Mouse (Mus musculus) intestine, embryonic 15.5 days (tissue): ENCODE results near the gene Dhfr. TPM values are rescaled to one million over a fixed set of nuclear protein-coding genes. Genes with fewer than 3 reads are reported as not detected.
"Not testable (repeated sequence)": the region's sequence is repeated elsewhere in the genome, so short reads cannot be mapped to it uniquely, and the experiment has no call there.

ENCODE experiments used
- ATAC-seq: fragments of 200-750 bp; cut with Nextera tagmentation; 2 replicates; pipeline ENCODE4 v1.8.0; 2017; ENCODE audit warnings: moderate TSS enrichment, moderate library complexity
- H3K27ac ChIP-seq: fragments of 300-500 bp; sonication (generic); 2 replicates; pipeline ENCODE4 v1.5.1; 2015; ENCODE audit warnings: mild to moderate bottlenecking, inconsistent platforms
- H3K27me3 ChIP-seq: fragments of 300-500 bp; sonication (generic); replicated peaks from 2 replicates; pipeline ENCODE4 v1.6.1; 2015; ENCODE audit warnings: inconsistent platforms
- H3K36me3 ChIP-seq: fragments of 300-500 bp; sonication (generic); 2 replicates; pipeline ENCODE4 v1.6.1; 2015; ENCODE audit warnings: inconsistent platforms
- H3K4me1 ChIP-seq: fragments of 300-500 bp; sonication (generic); replicated peaks from 2 replicates; pipeline ENCODE4 v1.6.1; 2015; ENCODE audit warnings: inconsistent platforms
- H3K4me2 ChIP-seq: fragments of 300-500 bp; sonication (generic); replicated peaks from 2 replicates; pipeline ENCODE4 v1.6.1; 2015; ENCODE audit warnings: mild to moderate bottlenecking, inconsistent platforms
- H3K4me3 ChIP-seq: fragments of 300-500 bp; sonication (generic); replicated peaks from 2 replicates; pipeline ENCODE4 v1.5.1; 2015; ENCODE audit warnings: inconsistent platforms
- H3K9ac ChIP-seq: fragments of 300-500 bp; sonication (generic); 2 replicates; pipeline ENCODE4 v1.6.1; 2015; ENCODE audit warnings: inconsistent platforms
- H3K9me3 ChIP-seq: fragments of 300-500 bp; sonication (generic); 2 replicates; pipeline ENCODE4 v1.6.1; 2016; ENCODE audit warnings: inconsistent platforms
- WGBS: fragments of 180-500 bp; shearing (Covaris S2); methylation state at CpG from one replicate; pipeline ENCODE4 v1.1.7; 2015; 5-methylcytosine and 5-hydroxymethylcytosine counted together
- polyA plus RNA-seq: library from polyadenylated mRNA; unstranded; fragments of >200 nt; fragmentation: Nextera tagmentation; extraction: Ambion mirVana; gene quantifications from 2 replicates; pipeline ENCODE4 v1.2.1, GENCODE M21; 2015

The Dhfr gene
- polyA plus RNA-seq, 1 experiment from 2014 or later, result 20.0 TPM

DNA sequence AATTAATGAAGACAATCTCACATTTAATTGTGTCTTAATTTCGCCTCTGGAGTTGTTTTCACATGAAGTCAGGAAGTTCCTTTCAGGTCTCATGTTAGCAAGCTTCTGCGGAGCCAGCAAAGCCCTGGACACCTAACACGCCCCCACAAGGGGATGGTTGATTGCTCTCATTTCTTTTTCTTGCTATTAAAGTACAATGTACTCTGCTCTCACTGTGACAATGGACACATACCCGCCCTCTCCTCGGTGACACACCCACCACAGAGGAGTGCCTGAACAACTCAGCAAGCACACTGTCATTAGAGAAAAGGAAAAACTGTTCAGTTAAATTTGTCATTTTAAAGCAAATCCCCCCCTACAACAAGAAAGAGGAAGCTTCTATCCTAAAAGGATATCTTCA, 8.2 kb upstream of the Dhfr start:
- Histone ChIP-seq H3K27ac (no peak overlapping the region), H3K4me1 (no peaks in the 10 kb centered on the region), H3K9me3 (no peaks in the 10 kb centered on the region), H3K4me3 (no peak overlapping the region), H3K9ac (no peak overlapping the region), H3K27me3 (no peaks in the 10 kb centered on the region), H3K4me2 (no peak overlapping the region), H3K36me3 (peaks cover 12% of the 10 kb centered on the region)
- WGBS, result 83% methylated on average over 5 of the region's 5 CpGs
- no peak for ATAC-seq

DNA sequence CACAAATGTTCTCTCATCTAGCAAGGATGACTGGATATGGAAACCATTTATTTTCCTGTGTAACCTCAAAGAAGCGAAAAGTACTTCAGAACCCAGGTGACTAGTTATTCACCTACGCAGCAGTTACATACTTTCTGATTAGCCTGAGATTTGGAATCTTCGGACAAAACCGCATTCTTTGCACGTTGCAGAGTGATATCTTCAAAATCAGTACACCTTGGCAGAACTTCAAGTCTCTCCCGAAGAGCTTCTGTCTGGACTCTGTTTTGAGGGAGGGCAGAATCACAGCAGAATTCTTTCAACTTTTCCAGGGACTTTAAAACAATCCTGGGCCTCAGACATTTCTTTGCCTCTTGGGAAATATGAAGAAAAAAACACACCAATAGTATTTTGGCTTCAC, 3.4 kb upstream of the Dhfr start:
- no peak for ATAC-seq
- Histone ChIP-seq H3K4me2 (no peak overlapping the region), H3K4me1 (peaks cover 3% of the 10 kb centered on the region; the same call in 1 of the 2 replicates), H3K4me3 (no peak overlapping the region), H3K9ac (no peak overlapping the region), H3K36me3 (peaks cover 4% of the 10 kb centered on the region; the same call in 1 of the 2 replicates), H3K27ac (no peak overlapping the region), H3K27me3 (no peaks in the 10 kb centered on the region), H3K9me3 (no peaks in the 10 kb centered on the region)
- 87% methylated on average over 6 of the region's 6 CpGs for WGBS

- Histone ChIP-seq H3K9me3 (no peaks in the 10 kb centered on the region), H3K4me2 (peak overlapping the region; percentile 94), H3K4me1 (peaks cover 6% of the 10 kb centered on the region; the same call in 1 of the 2 replicates), H3K27ac (no peak overlapping the region), H3K9ac (peak overlapping the region; percentile 15; the same call in 1 of the 2 replicates), H3K36me3 (no peaks in the 10 kb centered on the region), H3K27me3 (no peaks in the 10 kb centered on the region), H3K4me3 (peak overlapping the region; percentile 65)
- WGBS, result 10% methylated on average over 4 of the region's 4 CpGs
- ATAC-seq, result no peak; the same call in 1 of the 2 replicates
Observed at GRCm38 (mm10) chr13:92353956-92354355, 570 bp upstream of the Dhfr start.

DNA sequence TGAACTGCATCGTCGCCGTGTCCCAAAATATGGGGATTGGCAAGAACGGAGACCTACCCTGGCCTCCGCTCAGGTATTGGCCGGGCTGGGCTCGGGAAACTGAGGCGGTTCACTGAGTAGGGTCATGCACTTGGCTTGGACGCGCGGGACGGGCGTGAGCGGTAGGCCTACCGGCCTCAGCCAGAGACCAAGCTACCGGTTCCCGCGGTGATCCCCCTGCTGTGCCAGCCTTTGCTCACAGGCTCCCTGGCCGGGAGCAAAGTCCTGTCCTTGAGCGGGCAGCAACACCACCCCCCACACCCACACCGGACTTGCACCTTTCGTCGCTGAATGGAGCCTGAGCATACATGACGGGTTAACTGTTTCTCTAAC, 732 bp downstream of the Dhfr start:
- 0% methylated on average over 24 of the region's 24 CpGs for WGBS
- Histone ChIP-seq H3K4me2 (peak overlapping the region; percentile 94), H3K9ac (peak overlapping the region; percentile 65), H3K9me3 (no peaks in the 10 kb centered on the region), H3K36me3 (no peaks in the 10 kb centered on the region), H3K27ac (0 out of 2 replicates have a peak overlapping the region, but pooled peaks have one; percentile 63), H3K4me1 (peaks cover 6% of the 10 kb centered on the region; the same call in 1 of the 2 replicates), H3K27me3 (no peaks in the 10 kb centered on the region), H3K4me3 (peak overlapping the region; percentile 65)
- peak; percentile 54 for ATAC-seq

DNA sequence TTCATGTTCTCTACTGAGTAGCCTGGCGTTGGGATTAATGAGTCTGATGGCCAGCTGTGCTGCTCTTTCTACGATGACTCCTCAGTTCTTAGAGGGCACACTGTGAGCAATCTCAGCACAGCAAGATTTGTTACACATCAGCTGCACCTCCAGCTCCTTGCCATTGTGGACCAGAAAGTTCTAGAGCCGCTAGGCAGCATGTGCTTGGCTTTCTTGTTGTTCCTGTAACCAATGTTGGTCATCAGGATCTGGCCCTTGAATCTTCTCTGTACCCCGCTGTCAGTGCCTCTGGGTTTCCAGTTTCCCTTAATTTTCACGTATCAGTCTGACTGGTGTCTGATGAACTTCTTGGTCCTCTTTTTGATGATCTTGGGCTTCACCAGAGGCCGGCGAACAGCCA, 1.9 kb downstream of the Dhfr start:
- peaks cover 6% of the 10 kb centered on the region; the same call in 1 of the 2 replicates for H3K4me1 ChIP-seq
- no peaks in the 10 kb centered on the region for H3K9me3 ChIP-seq
- H3K27me3 ChIP-seq, result no peaks in the 10 kb centered on the region
- H3K4me2 ChIP-seq, result peak overlapping the region; percentile 94
- H3K4me3 ChIP-seq, result peak overlapping the region; percentile 65; the same call in 1 of the 2 replicates
- H3K36me3 ChIP-seq, result 0 out of 2 replicates have a peak, but pooled peaks cover 4% of the 10 kb centered on the region
- no peak for ATAC-seq
- 0 out of 2 replicates have a peak overlapping the region, but pooled peaks have one; percentile 12 for H3K9ac ChIP-seq
- 79% methylated on average over 7 of the region's 7 CpGs for WGBS
- H3K27ac ChIP-seq, result no peak overlapping the region

GRCm38 (mm10) chr13:92357644-92358043, 3.1 kb downstream of the Dhfr start:
- 57% methylated on average over 2 of the region's 2 CpGs for WGBS
- H3K9me3 ChIP-seq, result no peaks in the 10 kb centered on the region
- no peak for ATAC-seq
- no peak overlapping the region for H3K27ac ChIP-seq
- H3K4me2 ChIP-seq, result no peak overlapping the region
- H3K4me3 ChIP-seq, result no peak overlapping the region
- no peaks in the 10 kb centered on the region for H3K27me3 ChIP-seq
- 0 out of 2 replicates have a peak, but pooled peaks cover 4% of the 10 kb centered on the region for H3K36me3 ChIP-seq
- peaks cover 6% of the 10 kb centered on the region; the same call in 1 of the 2 replicates for H3K4me1 ChIP-seq
- no peak overlapping the region for H3K9ac ChIP-seq

- H3K27ac ChIP-seq, result no peak overlapping the region
- H3K4me1 ChIP-seq, result no peaks in the 10 kb centered on the region
- H3K9ac ChIP-seq, result no peak overlapping the region
- H3K27me3 ChIP-seq, result no peaks in the 10 kb centered on the region
- H3K36me3 ChIP-seq, result 0 out of 2 replicates have a peak, but pooled peaks cover 4% of the 10 kb centered on the region
- H3K4me2 ChIP-seq, result no peak overlapping the region
- WGBS, result 78% methylated on average over 2 of the region's 2 CpGs
- no peak for ATAC-seq
- no peak overlapping the region for H3K4me3 ChIP-seq
- H3K9me3 ChIP-seq, result no peaks in the 10 kb centered on the region
Observed at GRCm38 (mm10) chr13:92361609-92362008, 7.1 kb downstream of the Dhfr start.

DNA sequence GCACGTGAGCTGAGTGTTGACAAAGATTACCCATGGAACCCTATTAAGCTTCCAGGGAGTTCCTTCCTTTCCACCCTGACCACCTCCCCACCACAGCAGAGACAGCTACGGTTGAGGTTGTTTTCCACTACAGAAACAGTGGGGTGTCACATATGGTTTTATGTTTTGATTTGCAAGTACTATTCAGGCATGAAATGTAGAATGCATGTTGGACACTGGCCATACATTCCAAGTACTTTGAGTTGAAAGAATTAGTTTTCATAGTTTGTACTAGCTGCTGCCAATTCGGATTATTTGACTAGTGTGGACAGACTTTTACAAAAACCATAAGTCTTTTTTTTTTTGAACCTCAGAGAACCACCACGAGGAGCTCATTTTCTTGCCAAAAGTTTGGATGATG, 10.8 kb downstream of the Dhfr start:
- WGBS, result 69% methylated on average over 4 of the region's 4 CpGs
- Histone ChIP-seq H3K27ac (no peak overlapping the region), H3K9ac (no peak overlapping the region), H3K4me3 (no peak overlapping the region), H3K9me3 (no peaks in the 10 kb centered on the region), H3K4me2 (no peak overlapping the region), H3K36me3 (0 out of 2 replicates have a peak, but pooled peaks cover 12% of the 10 kb centered on the region), H3K4me1 (no peaks in the 10 kb centered on the region), H3K27me3 (no peaks in the 10 kb centered on the region)
- ATAC-seq, result no peak

GRCm38 (mm10) chr13:92370811-92371210, 16.3 kb downstream of the Dhfr start:
- 0 out of 2 replicates have a peak, but pooled peaks cover 9% of the 10 kb centered on the region for H3K36me3 ChIP-seq
- no peaks in the 10 kb centered on the region for H3K9me3 ChIP-seq
- no peak overlapping the region for H3K9ac ChIP-seq
- H3K4me1 ChIP-seq, result no peaks in the 10 kb centered on the region
- no peak for ATAC-seq
- no peak overlapping the region for H3K27ac ChIP-seq
- no peak overlapping the region for H3K4me3 ChIP-seq
- no peaks in the 10 kb centered on the region for H3K27me3 ChIP-seq
- H3K4me2 ChIP-seq, result no peak overlapping the region
- 85% methylated on average over 3 of the region's 3 CpGs for WGBS

DNA sequence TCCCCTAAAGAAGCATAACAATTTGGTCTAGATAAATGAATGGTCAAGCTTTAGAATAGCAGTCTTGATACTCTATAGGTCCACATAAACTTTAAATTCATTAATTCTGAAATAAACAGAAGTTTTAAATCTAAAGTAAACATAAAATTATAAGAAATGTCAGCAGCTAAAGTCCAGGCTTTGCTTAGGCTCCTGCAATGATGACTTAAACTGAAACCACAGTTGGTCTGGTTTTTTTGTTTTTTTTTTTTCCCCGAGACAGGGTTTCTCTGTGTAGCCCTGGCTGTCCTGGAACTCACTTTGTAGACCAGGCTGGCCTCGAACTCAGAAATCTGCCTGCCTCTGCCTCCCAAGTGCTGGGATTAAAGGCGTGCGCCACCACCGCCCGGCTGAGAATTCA, 16.9 kb downstream of the Dhfr start:
- not testable (repeated sequence) for H3K9me3 ChIP-seq, H3K4me3 ChIP-seq, H3K36me3 ChIP-seq, H3K9ac ChIP-seq, H3K27me3 ChIP-seq, H3K27ac ChIP-seq, H3K4me2 ChIP-seq, ATAC-seq, H3K4me1 ChIP-seq
- WGBS, result 94% methylated on average over 6 of the region's 6 CpGs

DNA sequence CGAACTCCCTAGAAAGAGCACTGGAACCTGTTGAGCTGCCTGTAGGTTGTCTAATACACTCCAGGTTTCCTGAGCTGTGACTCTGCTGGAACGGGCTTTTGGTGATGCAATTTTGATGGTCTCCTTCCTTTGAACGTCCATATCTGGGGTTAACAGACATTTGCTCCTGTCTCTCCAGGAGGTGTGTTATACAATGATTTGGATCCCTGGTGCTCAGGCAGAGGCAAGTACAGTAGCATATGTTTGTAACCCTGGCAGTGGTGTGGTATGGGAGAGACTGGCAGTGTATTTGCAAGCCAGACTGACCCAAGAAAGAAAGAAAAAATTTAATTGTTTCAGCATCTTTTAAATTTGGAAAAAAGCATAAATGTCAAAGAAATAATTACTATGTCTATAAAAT, 32.8 kb downstream of the Dhfr start:
- Histone ChIP-seq H3K27ac (no peak overlapping the region), H3K4me2 (no peak overlapping the region), H3K27me3 (no peaks in the 10 kb centered on the region), H3K4me1 (no peaks in the 10 kb centered on the region), H3K4me3 (no peak overlapping the region), H3K9ac (no peak overlapping the region), H3K9me3 (no peaks in the 10 kb centered on the region), H3K36me3 (0 out of 2 replicates have a peak, but pooled peaks cover 2% of the 10 kb centered on the region)
- ATAC-seq, result no peak
- WGBS, result 91% methylated on average over 3 of the region's 3 CpGs

- WGBS, result 79% methylated on average over 12 of the region's 12 CpGs
Observed at GRCm38 (mm10) chr13:92393047-92393661, 38.6 kb downstream of the Dhfr start.

More at GRCm38 (mm10) chr13:92393047-92393661, 38.6 kb downstream of the Dhfr start:
- no peak overlapping the region for H3K27ac ChIP-seq
- no peaks in the 10 kb centered on the region for H3K27me3 ChIP-seq
- ATAC-seq, result no peak
- H3K4me2 ChIP-seq, result no peak overlapping the region
- H3K9me3 ChIP-seq, result no peaks in the 10 kb centered on the region
- H3K4me1 ChIP-seq, result no peaks in the 10 kb centered on the region
- H3K36me3 ChIP-seq, result no peaks in the 10 kb centered on the region
- no peak overlapping the region for H3K9ac ChIP-seq
- H3K4me3 ChIP-seq, result no peak overlapping the region
